Mouse (Mus musculus) adrenal gland, postnatal 25 days (tissue): Measurements from ENCODE around the gene Hoxa13. TPM values are rescaled to one million over a fixed set of nuclear protein-coding genes. Genes with fewer than 3 reads are reported as not detected.
A peak's percentile ranks its signal among the peaks of the same experiment; 100 is the strongest.

ENCODE experiments used
- DNase-seq: peaks from one replicate; pipeline ENCODE4 v3.0.0; 2021; ENCODE audit warnings: mixed read lengths
- total RNA-seq: library from RNA; stranded (reverse); gene quantifications from 2 replicates; pipeline ENCODE4 v1.2.3, GENCODE M21; 2021

Hoxa13 gene
- total RNA-seq, 1 experiment from 2014 or later = not detected

DNA sequence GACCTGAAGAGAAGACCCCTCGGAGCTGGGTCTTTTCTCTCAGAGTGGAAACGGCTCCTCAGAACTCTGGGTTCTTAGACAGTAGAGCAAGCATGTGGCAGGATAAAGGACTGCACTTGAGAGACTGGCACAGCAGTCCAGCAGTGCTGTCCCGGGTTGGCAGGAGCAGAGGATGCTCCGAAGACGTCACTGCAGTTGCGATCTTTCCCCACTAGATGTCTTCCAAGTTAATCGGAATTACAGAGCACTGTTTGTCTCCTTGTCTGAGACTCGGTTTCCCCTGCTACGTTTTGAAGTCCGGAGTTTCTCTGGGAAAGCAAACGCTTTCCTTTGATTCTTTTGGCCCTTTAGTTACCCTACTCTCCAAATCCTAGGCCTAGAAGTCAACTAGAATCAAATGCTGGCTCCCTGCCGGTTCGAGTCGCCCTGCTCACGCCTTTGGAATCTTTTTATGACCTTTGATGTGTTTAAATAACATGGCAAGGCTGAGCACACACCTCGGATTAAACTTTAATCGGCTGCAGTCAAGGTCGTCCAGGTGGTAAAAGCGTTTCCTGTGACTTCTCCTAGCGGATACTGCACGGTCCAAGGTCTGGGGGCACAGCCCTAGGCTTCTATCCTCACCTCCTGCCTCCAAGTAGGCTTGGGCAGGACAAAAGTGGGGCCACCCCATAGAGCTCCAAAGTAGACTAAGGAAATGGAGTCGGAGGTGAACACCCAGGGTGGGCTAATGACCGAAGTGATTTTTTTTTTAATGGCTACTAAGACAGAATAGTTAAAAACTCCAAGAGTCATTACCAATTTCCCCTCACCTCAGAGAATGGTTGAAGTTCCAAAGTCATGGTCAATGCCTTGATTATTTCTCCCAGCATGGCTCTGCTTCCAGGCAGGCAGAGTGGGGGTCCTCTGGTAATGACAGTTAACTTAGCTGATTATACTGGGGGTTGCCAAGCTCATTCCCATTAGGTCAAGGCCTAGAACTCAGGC lies 10.1 kb upstream of the Hoxa13 start:
- DNase-seq = peak; percentile 59

DNA sequence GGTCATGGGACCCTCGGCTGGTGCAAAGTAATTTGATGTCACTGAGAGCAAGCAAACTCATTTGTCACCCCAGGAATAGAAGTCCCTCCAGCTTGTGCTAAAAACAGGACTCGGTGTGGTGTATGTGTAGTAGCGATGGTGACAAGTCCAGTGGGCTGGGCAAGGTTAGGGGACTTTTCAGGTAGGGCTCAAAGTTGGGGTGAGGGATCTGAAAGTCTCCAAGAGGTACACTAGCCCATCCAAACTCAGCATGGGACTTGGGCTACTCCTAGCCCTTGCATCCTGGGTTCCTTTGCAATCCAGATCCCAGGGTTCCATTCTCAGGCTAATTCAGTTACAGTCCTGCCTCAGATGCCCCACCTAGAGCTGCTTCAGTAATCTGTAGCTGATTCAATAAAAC lies 8.1 kb upstream of the Hoxa13 start:
- no peak for DNase-seq

DNA sequence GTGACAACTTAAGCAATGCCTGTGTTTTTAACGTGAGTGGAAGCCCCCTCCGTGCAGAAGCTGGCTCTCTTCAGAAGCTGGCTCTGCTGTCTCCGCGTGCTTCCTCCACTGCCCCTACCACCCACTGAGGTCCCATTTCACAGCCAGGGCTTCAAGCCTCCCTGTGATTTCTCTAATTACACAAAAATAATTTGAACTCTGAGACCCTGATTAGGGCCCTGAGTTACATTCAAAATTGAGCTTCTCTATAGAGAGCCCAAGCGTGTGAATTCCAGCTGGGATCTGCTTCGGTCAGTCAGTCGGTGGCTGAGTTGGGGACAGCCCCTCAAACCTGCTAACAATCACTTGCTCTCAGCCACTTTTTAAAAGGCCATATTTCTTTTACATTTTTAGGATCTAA lies 7.7 kb upstream of the Hoxa13 start:
- no peak for DNase-seq

DNA sequence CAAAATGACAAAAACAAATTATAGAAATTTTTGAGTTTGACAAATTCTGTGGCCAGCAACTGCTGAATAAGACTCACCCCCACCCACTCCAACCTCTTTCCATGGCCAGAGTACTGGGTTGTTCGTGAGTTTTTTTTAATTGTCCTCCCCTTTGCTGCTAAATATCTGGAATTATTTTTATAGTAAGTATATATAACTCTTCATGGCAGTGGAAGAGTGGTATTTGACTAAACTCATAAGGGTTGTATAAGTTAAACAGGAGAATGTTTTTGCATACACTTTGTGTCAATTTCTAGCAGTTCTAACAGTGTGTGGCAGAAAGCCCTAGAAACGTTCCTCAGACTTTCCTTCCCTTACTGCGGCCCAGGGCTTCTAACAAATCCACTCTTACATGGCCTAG lies 7.0 kb upstream of the Hoxa13 start:
- DNase-seq = no peak

DNA sequence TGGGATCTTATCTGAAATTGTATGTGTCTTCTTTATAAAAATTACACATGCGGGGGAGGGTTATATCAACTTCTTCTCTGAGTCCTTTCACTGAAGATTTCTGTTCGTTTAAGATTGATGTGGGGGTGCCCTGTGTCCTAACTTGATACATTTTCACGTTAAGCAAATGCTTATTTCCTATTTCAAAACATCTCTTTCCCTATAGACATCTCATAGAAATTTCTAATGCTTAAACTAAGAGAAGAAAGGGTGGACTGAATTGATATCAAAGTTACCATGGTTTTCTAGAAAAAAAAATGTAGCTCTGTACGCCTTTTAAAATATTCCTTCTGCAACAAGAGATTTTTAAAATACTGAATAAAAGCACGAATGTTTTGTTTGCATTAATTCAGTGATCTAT lies 6.5 kb upstream of the Hoxa13 start:
- DNase-seq = no peak

DNA sequence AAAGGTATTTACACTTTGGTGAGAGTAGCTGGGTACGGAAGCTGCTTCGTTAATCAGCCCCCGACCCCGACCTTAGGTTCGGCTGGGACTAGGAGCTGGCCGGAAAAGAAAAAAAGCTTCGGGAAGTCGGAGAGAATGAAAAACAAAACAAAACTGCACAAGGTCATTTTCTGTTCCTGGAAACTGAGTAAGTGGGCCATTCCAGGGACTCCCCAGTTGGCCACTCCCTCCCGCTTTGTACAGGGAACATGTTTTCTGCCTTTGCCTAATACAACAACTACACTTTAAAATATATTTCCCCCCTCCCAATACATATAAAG lies 5.9 kb upstream of the Hoxa13 start:
- no peak for DNase-seq

DNA sequence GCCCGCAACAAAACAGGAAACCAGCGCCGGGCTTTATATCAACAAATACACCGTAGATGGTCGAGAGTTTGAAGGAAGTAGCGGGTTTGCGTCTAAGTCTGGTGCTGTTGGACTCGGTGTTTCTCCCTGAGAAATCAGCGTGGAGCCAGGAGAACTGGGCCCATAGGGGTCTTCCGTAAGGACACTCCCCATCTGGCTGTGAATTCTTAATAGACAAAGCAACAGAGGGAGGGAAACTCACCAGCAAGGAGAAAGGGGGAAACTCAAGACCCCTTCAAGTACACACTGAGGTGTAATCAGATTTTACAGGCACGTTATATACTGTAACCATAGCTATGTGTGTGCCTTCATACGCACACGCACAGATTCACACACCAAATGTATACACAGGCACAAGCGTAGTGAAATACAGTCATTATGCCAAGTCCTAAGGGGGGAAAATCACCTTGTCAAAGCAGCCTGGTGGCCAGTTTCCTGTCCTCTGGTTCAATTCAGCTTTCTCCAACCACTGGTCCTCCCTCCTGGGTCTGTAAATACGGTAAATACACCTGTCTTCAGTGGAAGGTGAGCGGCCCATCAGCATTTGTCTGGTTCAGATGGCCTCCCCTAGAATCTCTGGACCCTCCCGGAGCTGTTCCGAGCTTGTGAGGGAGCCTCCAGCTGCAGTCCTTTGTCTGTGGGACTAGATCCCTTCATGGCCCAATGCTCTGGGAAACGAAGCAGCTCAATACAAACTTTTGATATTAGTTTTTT lies 5.4 kb upstream of the Hoxa13 start:
- no peak for DNase-seq

DNA sequence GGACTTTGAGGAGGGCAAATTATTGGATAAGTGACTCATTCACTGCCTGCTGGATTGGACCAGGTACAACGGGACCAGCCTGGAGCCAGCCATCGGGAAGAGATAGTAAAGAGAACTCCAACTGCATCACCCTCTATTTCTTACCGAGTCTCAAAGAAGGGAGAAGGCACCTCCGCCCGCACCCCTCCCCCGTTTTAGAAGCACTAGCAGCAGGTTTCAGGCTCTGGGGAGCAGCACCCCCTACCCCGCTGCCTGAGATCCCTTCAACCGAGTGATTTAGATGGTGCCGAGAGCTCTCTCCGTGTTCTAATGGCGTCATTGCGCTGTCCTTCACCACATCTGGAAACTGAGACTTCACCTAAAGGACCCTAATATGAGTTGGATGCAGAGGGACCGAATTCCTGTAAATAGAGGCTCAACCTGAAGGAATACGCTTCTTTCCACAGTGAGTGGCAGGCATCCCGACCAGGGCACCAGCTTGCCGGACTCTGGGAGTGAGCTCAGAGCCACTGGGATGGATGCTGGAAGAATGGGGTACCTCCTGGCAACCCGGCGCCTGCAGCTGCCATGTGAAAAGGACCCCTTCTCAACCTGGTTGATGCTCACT lies 4.7 kb upstream of the Hoxa13 start:
- DNase-seq = no peak

DNA sequence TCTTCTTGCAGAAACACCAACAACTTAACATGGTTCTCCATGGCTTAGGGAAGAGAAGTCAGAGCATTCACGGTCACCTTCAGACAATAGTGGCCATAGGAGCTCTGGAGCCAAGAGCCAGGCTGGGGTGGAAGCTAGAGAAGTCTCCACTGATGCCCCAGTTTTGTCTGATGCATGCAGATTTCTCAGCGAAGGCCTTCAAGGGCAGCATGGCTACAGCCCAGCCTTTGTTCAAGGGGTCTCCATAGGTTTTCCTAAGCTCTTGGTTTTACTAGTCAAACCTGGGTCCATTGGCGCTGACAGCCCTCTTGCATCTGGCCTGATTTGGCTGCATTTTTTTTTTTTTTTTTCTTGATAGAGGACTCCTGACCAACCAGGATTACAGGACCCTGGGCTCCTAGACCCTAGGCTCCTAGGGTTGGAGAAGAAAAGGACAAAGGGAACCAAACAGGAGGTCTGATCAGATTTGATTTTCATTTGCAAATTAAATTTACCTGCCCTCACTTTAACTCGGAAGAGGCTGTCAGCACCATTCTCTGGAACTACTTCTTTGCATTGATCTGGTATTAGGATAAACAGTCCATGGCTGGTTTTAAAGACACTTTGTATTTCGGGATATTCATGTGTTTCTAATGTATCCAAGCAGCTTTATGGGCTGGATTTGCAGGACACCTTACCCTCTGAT lies 3.6 kb upstream of the Hoxa13 start:
- DNase-seq = no peak

DNA sequence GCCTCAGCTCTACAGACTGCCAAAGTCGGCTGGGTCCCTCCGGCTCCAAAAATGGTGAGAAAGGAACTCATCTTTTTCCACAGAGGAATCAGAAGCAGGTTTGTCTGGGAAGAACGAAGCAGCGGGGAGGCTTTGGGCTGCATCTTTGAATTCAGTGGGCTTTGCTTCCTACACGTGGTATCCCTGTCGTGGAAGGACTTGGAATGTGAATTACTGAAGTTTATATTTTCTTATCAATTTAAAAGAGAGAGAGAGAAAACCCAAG lies 2.6 kb upstream of the Hoxa13 start:
- no peak for DNase-seq

DNA sequence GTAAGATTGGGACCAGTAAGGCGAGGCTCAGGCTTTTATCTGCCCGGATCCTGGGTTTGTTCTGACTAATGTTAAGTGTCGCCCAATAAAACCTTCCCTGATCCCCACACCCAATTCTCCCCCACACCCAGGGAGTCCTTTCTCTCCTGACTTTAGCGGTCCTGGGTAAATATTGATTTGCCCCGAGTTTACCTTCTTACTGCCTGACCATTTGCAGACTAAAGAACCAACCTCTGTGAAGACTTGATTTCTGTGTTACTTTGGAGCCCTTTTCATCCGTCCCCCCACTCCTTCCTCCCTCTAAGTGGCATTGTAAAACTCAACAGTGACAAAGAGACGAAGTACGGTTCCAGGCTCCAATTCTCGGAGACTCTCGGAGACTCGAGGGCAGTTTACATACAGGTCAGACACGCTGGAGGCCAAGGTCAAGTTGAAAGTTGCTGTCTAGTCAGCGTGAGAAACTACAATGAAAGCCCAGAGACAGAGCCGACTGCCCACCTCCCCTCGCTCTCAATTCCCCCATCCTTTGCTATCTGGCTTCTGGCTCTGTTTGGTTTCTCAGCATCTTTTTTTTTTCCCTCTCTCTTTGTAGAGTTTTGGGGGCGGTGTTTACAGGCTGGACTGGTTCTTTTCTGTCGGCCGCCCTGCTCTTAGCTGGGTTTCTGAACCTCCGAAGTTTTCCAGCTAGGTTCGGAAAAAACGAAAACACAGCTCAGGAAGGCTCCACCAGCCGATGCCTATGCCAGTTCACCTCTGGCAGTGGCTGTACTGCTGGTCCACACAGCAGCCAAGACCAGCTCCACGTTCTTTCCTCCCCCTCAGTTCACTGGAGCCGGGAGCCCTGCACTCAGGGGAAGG lies 2.0 kb upstream of the Hoxa13 start:
- DNase-seq = no peak

DNA sequence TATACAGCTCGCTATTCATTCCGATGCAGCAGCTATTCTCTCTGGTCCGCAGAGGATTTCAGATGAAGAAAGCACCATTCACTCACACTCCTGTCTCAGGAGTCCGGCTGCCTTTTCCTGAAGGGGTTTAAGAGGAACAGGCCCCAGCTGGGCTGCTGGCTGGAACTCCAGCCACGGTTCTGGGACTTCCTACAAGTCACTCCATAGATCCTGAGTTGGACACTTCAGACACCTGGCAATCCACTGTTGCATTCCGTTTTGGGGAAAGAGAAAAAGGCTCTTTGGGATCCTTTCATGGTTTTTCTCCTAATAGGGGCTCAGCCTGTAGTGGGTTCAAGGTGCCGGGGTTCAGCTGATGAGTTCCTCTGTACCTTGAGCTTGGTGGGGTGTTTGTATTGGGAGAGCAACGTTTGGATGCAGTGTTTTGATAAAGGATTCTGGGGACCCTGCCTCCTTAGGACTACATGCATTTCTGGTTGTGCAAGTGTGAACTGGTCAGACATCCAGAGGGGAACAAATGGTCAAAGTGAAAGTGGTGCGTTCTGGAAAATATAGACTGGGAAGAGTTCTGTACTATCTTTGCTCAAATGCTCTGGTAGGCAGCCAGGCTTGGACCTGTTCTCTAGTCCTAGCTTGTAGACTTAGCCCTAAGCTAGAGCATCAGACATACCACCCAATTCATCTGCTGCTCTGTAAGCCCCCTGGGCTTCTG lies 1.2 kb upstream of the Hoxa13 start:
- DNase-seq = no peak

DNA sequence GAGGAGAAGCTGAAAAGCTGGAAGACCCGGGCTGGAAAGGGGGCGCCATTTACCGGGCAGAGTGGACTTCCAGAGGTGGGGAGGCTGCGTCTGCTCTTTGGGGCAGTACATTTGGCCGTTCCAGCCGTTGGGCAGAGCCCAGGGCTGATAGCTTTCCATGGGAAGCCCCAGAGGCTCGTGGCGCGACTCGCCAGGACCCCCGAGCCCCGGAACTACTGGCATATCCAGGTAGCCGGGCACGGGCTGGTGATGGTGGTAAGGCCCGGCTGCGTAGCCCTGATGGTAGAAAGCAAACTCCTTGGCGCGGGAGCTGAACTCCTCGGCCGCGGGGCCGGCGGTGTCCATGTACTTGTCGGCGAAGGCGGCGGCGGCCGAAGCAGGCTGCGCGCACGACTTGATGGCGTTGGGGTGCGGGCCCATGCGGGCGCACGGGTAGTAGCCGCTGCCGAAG lies 844 bp downstream of the Hoxa13 start:
- DNase-seq = no peak

DNA sequence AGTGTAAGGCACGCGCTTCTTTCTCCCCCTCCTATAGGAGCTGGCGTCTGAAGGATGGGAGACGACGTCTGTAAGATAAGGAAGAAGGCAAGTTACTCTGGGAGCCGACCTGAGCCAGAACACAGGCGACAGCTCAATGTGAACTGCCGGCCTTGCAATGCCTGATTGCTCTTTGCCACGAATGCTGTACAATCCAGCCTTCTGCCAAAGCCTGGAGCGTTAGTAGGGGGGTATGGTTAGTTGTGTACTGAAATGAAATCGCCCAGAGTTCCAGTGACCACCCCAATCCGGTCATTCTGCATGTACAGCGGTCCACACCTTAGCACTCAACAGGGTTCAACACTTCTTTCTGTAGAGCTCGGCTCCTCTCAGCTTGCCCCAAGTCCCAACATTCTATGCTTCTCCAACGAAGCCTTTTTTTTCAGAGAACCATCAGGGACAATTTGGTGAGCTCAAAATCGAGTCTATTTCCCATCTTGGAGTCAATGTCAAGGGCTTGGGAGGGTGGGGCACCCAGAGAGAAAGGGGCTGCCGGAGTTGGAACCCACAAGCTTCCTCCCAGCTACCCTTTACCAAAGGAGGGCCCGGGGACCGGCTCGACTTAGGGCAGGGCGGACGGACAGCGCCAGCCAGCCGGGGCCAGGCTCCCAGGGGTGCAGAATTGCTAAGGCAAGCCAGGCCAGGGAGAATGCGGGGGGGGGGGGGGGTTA lies 1.4 kb downstream of the Hoxa13 start:
- no peak for DNase-seq

DNA sequence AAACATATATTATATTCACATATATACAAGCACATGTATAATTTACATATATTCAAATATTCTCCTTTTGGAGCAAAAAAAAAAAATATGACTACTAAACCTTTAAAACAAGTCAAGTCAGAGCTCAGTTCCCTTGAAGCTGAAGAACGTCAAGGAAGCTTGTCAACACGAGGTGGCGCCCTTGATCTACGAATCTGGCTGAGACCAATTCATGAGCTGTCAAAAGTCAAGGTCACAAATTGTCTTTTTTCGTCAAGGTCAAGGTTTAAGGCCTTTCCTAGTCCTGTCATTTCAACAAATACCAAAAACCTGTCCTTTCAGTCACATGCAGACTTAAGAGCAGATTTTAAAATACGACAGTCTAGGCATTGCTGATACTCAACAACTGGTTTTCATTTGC lies 3.7 kb downstream of the Hoxa13 start:
- DNase-seq = peak; percentile 75

DNA sequence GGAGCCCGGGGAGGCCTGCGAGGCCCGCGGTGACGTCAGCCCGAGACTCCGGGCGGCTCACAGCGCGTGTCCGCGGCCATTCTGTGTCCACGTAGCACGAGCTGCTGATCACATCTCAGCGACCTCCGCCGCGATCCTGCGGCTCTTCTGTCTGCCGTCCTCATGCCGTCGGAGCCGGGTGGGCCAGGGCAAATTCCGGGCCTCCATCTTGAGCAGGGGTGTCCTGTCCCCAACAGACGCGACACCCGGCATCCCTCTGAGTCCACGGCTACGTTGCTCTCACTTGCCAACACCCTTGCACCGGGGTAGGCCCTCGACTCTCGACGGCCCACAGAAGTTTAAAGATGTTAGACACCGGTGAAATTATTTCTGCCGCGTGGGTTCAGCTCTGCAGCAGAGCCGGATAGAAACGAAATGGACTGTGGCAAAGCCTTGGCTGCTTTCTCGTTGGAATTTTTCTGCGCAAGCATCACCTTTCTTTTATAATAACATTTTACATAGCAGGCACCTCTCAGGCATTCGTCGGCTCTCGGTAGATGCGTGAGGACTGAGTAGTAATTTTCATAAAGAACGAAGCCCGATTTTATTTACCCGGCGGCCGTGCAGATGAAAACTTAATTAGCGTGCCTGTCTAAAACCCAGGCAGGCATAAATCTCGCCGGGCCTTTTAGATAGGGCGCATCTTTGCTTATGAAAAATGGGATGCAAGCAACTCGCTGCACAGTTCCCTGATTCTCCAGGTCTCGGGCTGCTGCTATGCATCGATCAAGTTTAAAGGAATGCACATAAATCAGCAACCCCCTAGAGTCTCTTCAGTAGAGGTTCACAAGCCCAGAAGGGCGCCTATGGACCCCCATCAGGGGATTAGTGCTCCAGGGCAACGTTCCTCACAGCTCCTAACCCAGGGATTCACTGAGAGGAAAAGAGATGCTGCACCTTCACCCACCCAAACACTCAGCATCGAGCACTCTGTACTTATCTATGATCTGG lies 6.9 kb downstream of the Hoxa13 start:
- no peak for DNase-seq

DNA sequence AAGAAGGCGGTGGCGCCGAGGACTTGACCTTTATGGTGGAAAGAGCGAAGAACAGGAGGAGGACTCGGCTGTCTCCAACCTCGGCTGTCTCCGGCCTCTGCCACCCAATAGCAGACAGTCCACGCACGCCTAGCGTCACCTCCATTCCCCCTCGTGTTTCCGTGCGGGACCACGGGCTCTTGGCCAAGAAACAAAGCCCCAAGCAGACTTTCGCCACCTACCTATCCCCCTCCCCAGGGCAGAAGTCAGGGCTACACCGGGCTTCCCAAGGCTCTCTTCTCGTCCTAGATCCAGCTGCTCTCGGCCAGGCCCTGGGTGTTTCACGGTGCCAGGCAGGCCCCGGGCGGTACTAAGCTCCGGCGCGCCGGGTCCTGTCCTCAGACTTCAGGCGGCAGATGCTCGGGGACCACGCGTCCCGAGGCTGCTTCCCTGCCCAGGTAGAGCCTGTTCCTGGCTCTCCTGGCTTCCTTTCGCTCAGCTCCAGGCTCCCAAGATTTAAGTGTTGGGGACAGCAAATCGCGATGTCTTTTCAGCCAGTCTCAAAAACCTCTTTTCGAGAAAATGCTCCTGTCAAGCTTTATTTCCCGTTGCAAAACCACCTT lies 7.8 kb downstream of the Hoxa13 start:
- DNase-seq = no peak

DNA sequence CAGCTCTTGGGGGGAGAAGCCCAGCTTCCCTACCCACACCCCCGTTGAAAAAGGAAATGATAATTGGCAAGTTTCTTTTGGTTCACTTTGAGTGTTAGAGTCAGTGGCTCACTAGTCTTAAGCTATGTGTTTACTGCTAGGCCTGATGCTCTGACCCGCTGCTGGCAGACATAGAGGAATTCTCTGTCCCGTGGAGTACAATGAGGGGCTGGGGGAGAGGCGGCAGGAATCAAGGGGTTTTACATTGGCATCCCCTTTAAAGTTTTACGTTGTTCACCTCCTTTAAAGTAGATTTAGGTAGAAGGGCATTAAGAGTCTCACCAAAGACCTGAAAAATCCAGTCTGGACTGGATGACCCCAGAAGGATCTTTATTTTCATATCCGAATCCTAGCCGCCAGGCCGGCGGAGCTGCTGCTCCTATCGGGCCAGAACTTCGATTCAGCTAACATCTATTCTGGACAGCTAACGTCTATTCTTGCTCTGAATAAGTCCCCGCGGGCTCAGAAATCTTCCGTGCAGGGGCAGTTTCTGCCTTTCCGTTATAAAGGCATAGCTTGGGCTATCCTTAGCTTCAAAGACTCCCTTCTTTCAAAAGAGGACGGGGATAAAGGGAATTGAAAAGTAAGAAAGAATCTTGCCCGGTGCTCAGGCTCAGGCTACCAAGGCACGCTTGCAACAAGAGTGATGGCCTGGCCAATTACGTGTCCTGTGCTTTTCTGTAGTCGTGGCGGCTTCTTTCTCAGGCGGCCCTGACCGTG lies 8.5 kb downstream of the Hoxa13 start:
- DNase-seq = no peak
